In the genomic region with DNA sequence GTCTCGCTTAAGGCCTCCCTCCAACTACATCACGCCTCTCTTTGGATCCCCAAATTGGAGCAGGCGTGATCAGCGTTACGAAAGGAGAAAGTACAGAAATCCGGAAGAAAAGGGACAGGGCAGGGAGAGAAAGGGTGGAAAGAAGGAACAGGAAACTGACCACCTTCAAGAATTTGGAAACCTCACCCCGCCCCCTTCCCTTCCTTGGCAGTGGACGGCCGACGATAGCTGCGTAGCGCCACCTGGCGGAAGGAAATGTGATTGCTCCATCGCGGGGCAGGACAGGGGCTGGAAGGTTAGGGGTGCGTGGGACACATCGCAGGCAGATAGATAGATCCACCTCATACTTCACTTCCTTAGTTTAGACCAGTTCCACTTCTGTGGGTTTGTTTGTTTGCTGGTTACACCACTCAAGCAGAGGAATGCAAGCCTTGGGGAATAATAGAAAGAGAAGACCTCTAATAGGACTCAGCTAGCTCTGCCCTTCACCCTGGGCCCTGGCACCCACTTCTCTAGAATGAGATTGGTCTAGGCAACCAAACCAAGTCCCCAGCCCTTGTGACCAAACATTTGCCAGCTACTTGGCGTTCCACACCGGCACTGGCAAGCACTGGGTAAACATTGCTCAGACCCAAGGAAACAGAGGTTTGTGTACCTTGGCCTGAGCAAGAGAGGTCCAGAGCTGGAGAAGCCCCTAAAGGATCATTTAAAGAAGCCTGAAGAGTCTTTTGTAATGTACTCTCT, we compare ENCODE assay signal across 8 mouse cellular contexts. TPM values are rescaled to one million over a fixed set of nuclear protein-coding genes. Genes with fewer than 3 reads are reported as not detected.
A peak's percentile ranks its signal among the peaks of the same experiment; 100 is the strongest.
DNase-seq lines count a peak whose midpoint lies in the region; ATAC-seq and TF ChIP-seq lines count a peak whose summit lies in the region.

No protein-coding gene starts in this region.

- H3K9me3 ChIP-seq in embryonic facial prominence, embryonic 15.5 days (replicated peaks): no peaks in the 10 kb centered on the region
- H3K9me3 ChIP-seq in heart, embryonic 13.5 days: no peaks in the 10 kb centered on the region
- H3K9me3 ChIP-seq in kidney, postnatal 0 days (replicated peaks; ENCODE audit: low read length): no peaks in the 10 kb centered on the region
- H3K9me3 ChIP-seq in lung, embryonic 16.5 days (ENCODE audit: control insufficient read depth, low read length): no peaks in the 10 kb centered on the region
- H3K9me3 ChIP-seq in neural tube, embryonic 15.5 days (replicated peaks): no peaks in the 10 kb centered on the region

- ATAC-seq in CD4-positive, CD25-positive, alpha-beta regulatory T cell, adult 4 months: peak; percentile 74
- peak; percentile 51; the same call in 1 of the 2 replicates for ATAC-seq in embryonic facial prominence, embryonic 15.5 days (ENCODE audit: insufficient number of reproducible peaks, low FRiP score, low TSS enrichment, low read depth)
- no peak for ATAC-seq in heart, embryonic 13.5 days (ENCODE audit: extremely low read depth, insufficient number of reproducible peaks, low FRiP score, low TSS enrichment)
- peak; percentile 12; the same call in 1 of the 2 replicates for ATAC-seq in kidney, postnatal 0 days (replicated peaks; ENCODE audit: low FRiP score, low read depth)
- ATAC-seq in lung, embryonic 16.5 days (ENCODE audit: low read depth): peak; percentile 63; the same call in 1 of the 2 replicates
- ATAC-seq in neural tube, embryonic 15.5 days (ENCODE audit: low FRiP score): no peak

- H3K4me1 ChIP-seq in embryonic facial prominence, embryonic 15.5 days: peaks cover 21% of the 10 kb centered on the region
- peaks cover 29% of the 10 kb centered on the region for H3K4me1 ChIP-seq in heart, embryonic 13.5 days
- peaks cover 23% of the 10 kb centered on the region for H3K4me1 ChIP-seq in kidney, postnatal 0 days (replicated peaks; ENCODE audit: insufficient read depth, low read length)
- peaks cover 22% of the 10 kb centered on the region for H3K4me1 ChIP-seq in lung, embryonic 16.5 days (replicated peaks; ENCODE audit: control insufficient read depth, insufficient read depth, low read length)
- peaks cover 31% of the 10 kb centered on the region for H3K4me1 ChIP-seq in neural tube, embryonic 15.5 days

- 0 out of 2 replicates have a peak overlapping the region, but pooled peaks have one; percentile 45 for H3K27ac ChIP-seq in embryonic facial prominence, embryonic 15.5 days (replicated peaks)
- no peak overlapping the region for H3K27ac ChIP-seq in heart, embryonic 13.5 days (replicated peaks)
- H3K27ac ChIP-seq in kidney, postnatal 0 days: no peak overlapping the region
- peak overlapping the region; percentile 88 for H3K27ac ChIP-seq in lung, embryonic 16.5 days (ENCODE audit: low read length)
- H3K27ac ChIP-seq in neural tube, embryonic 15.5 days (replicated peaks): no peak overlapping the region

- H3K4me3 ChIP-seq in embryonic facial prominence, embryonic 15.5 days (replicated peaks): peak overlapping the region; percentile 33
- H3K4me3 ChIP-seq in heart, embryonic 13.5 days: peak overlapping the region; percentile 44
- H3K4me3 ChIP-seq in kidney, postnatal 0 days (replicated peaks; ENCODE audit: low read depth, low read length): peak overlapping the region; percentile 16; the same call in 1 of the 2 replicates
- H3K4me3 ChIP-seq in lung, embryonic 16.5 days (ENCODE audit: low read length): peak overlapping the region; percentile 43
- peak overlapping the region; percentile 22 for H3K4me3 ChIP-seq in neural tube, embryonic 15.5 days (replicated peaks)

- peak overlapping the region; percentile 21; the same call in 1 of the 2 replicates for H3K9ac ChIP-seq in embryonic facial prominence, embryonic 15.5 days
- H3K9ac ChIP-seq in heart, embryonic 13.5 days: peak overlapping the region; percentile 69
- H3K9ac ChIP-seq in kidney, postnatal 0 days (ENCODE audit: low read depth, low read length): no peak overlapping the region
- peak overlapping the region; percentile 65 for H3K9ac ChIP-seq in lung, embryonic 16.5 days (ENCODE audit: low read length)
- no peak overlapping the region; the same call in 1 of the 2 replicates for H3K9ac ChIP-seq in neural tube, embryonic 15.5 days (replicated peaks)

- peak; percentile 79 for DNase-seq in adrenal gland, postnatal 25 days
- peak; percentile 95 for DNase-seq in kidney, postnatal 0 days (ENCODE audit: low spot score)
- peak; percentile 65 to 69 for DNase-seq in thymus, postnatal 36 days

- no peaks in the 10 kb centered on the region for H3K36me3 ChIP-seq in embryonic facial prominence, embryonic 15.5 days
- H3K36me3 ChIP-seq in heart, embryonic 13.5 days: no peaks in the 10 kb centered on the region
- H3K36me3 ChIP-seq in kidney, postnatal 0 days (ENCODE audit: insufficient read depth, low read length): no peaks in the 10 kb centered on the region
- no peaks in the 10 kb centered on the region for H3K36me3 ChIP-seq in lung, embryonic 16.5 days (ENCODE audit: control insufficient read depth, insufficient read depth, low read length)
- no peaks in the 10 kb centered on the region for H3K36me3 ChIP-seq in neural tube, embryonic 15.5 days

- peaks cover 25% of the 10 kb centered on the region for H3K27me3 ChIP-seq in embryonic facial prominence, embryonic 15.5 days
- peaks cover 67% of the 10 kb centered on the region for H3K27me3 ChIP-seq in heart, embryonic 13.5 days (replicated peaks)
- peaks cover 5% of the 10 kb centered on the region; the same call in 1 of the 2 replicates for H3K27me3 ChIP-seq in kidney, postnatal 0 days (ENCODE audit: insufficient read depth, low read length)
- peaks cover 26% of the 10 kb centered on the region for H3K27me3 ChIP-seq in lung, embryonic 16.5 days (ENCODE audit: control insufficient read depth, insufficient read depth, low read depth, low read length)
- peaks cover 47% of the 10 kb centered on the region for H3K27me3 ChIP-seq in neural tube, embryonic 15.5 days (replicated peaks)

- H3K4me2 ChIP-seq in embryonic facial prominence, embryonic 15.5 days (replicated peaks): peak overlapping the region; percentile 55
- H3K4me2 ChIP-seq in heart, embryonic 13.5 days: peak overlapping the region; percentile 69
- peak overlapping the region; percentile 54 for H3K4me2 ChIP-seq in kidney, postnatal 0 days (ENCODE audit: low read length)
- peak overlapping the region; percentile 83 for H3K4me2 ChIP-seq in lung, embryonic 16.5 days (ENCODE audit: low read depth, low read length)
- H3K4me2 ChIP-seq in neural tube, embryonic 15.5 days: peak overlapping the region; percentile 54

- peak; percentile 99 for TF ChIP-seq CTCF in kidney, postnatal 0 days (IDR thresholded peaks at IDR 0.05; ENCODE audit: low read depth)

- 4% methylated on average over 19 of the region's 19 CpGs for WGBS in embryonic facial prominence, embryonic 15.5 days
- 3% methylated on average over 17 of the region's 19 CpGs for WGBS in heart, embryonic 13.5 days
- WGBS in kidney, postnatal 0 days: 2% methylated on average over 19 of the region's 19 CpGs
- 2% methylated on average over 19 of the region's 19 CpGs for WGBS in lung, embryonic 16.5 days
- WGBS in neural tube, embryonic 15.5 days: 4% methylated on average over 19 of the region's 19 CpGs

RNA-seq across cellular contexts. Expression of a gene that starts 4.0 kb away (rescaled TPM):
- polyA plus RNA-seq in CD4-positive, CD25-positive, alpha-beta regulatory T cell, adult 4 months (2017; shearing (Covaris generic)): not detected
- total RNA-seq in adrenal gland, postnatal 25 days (2021): 53.4 and 63.5 TPM in 2 replicates
- 64.4 and 65.9 TPM in 2 replicates for polyA plus RNA-seq in embryonic facial prominence, embryonic 15.5 days (2015; fragmentation: Nextera tagmentation; extraction: Ambion mirVana)
- polyA plus RNA-seq in heart, embryonic 13.5 days (2015; fragmentation: Nextera tagmentation; extraction: Ambion mirVana): 46.8 and 51.1 TPM in 2 replicates
- 141 and 145 TPM in 2 replicates for polyA plus RNA-seq in kidney, postnatal 0 days (2015; fragmentation: Nextera tagmentation; extraction: Ambion mirVana)
- 95.5 and 98.1 TPM in 2 replicates for polyA plus RNA-seq in lung, embryonic 16.5 days (2015; fragmentation: Nextera tagmentation; extraction: Ambion mirVana)
- polyA plus RNA-seq in neural tube, embryonic 15.5 days (2015; fragmentation: Nextera tagmentation; extraction: Ambion mirVana): 60.2 and 65.7 TPM in 2 replicates

RNA-seq across cellular contexts. Expression of a gene that starts 4.1 kb away (rescaled TPM):
- polyA plus RNA-seq in CD4-positive, CD25-positive, alpha-beta regulatory T cell, adult 4 months (2017; shearing (Covaris generic)): not detected
- not detected in 2 replicates for total RNA-seq in adrenal gland, postnatal 25 days (2021)
- 0.36 and 0.56 TPM in 2 replicates for polyA plus RNA-seq in embryonic facial prominence, embryonic 15.5 days (2015; fragmentation: Nextera tagmentation; extraction: Ambion mirVana)
- not detected in 2 replicates for polyA plus RNA-seq in heart, embryonic 13.5 days (2015; fragmentation: Nextera tagmentation; extraction: Ambion mirVana)
- polyA plus RNA-seq in kidney, postnatal 0 days (2015; fragmentation: Nextera tagmentation; extraction: Ambion mirVana): 0.32 and 0.38 TPM in 2 replicates
- 1.1 and 2.3 TPM in 2 replicates for polyA plus RNA-seq in lung, embryonic 16.5 days (2015; fragmentation: Nextera tagmentation; extraction: Ambion mirVana)
- polyA plus RNA-seq in neural tube, embryonic 15.5 days (2015; fragmentation: Nextera tagmentation; extraction: Ambion mirVana): 0.42 and 0.51 TPM in 2 replicates

RNA-seq across cellular contexts. Expression of a gene that starts 15.3 kb away (rescaled TPM):
- 1 to 10 TPM; 3.7 to 5.4 TPM for polyA plus RNA-seq in CD4-positive, CD25-positive, alpha-beta regulatory T cell, adult 4 months (2017; shearing (Covaris generic))
- 53.9 and 54.7 TPM in 2 replicates for total RNA-seq in adrenal gland, postnatal 25 days (2021)
- polyA plus RNA-seq in embryonic facial prominence, embryonic 15.5 days (2015; fragmentation: Nextera tagmentation; extraction: Ambion mirVana): 23.8 and 26.8 TPM in 2 replicates
- 15.1 and 15.8 TPM in 2 replicates for polyA plus RNA-seq in heart, embryonic 13.5 days (2015; fragmentation: Nextera tagmentation; extraction: Ambion mirVana)
- 17.5 and 18.1 TPM in 2 replicates for polyA plus RNA-seq in kidney, postnatal 0 days (2015; fragmentation: Nextera tagmentation; extraction: Ambion mirVana)
- 15.0 and 18.1 TPM in 2 replicates for polyA plus RNA-seq in lung, embryonic 16.5 days (2015; fragmentation: Nextera tagmentation; extraction: Ambion mirVana)
- 19.2 and 20.5 TPM in 2 replicates for polyA plus RNA-seq in neural tube, embryonic 15.5 days (2015; fragmentation: Nextera tagmentation; extraction: Ambion mirVana)

RNA-seq across cellular contexts. Expression of a gene that starts 21.7 kb away (rescaled TPM):
- 1 to 10 TPM; 3.1 to 6.0 TPM for polyA plus RNA-seq in CD4-positive, CD25-positive, alpha-beta regulatory T cell, adult 4 months (2017; shearing (Covaris generic))
- 7.2 and 12.6 TPM in 2 replicates for total RNA-seq in adrenal gland, postnatal 25 days (2021)
- polyA plus RNA-seq in embryonic facial prominence, embryonic 15.5 days (2015; fragmentation: Nextera tagmentation; extraction: Ambion mirVana): 22.2 and 25.3 TPM in 2 replicates
- 9.6 and 9.8 TPM in 2 replicates for polyA plus RNA-seq in heart, embryonic 13.5 days (2015; fragmentation: Nextera tagmentation; extraction: Ambion mirVana)
- 13.4 and 14.9 TPM in 2 replicates for polyA plus RNA-seq in kidney, postnatal 0 days (2015; fragmentation: Nextera tagmentation; extraction: Ambion mirVana)
- 17.6 and 17.9 TPM in 2 replicates for polyA plus RNA-seq in lung, embryonic 16.5 days (2015; fragmentation: Nextera tagmentation; extraction: Ambion mirVana)
- 8.3 and 10.0 TPM in 2 replicates for polyA plus RNA-seq in neural tube, embryonic 15.5 days (2015; fragmentation: Nextera tagmentation; extraction: Ambion mirVana)

RNA-seq across cellular contexts. Expression of a gene that starts 21.7 kb away (rescaled TPM):
- polyA plus RNA-seq in CD4-positive, CD25-positive, alpha-beta regulatory T cell, adult 4 months (2017; shearing (Covaris generic)): 10 to 100 TPM; 20.5 to 28.2 TPM
- 108 and 138 TPM in 2 replicates for total RNA-seq in adrenal gland, postnatal 25 days (2021)
- 57.8 and 64.4 TPM in 2 replicates for polyA plus RNA-seq in embryonic facial prominence, embryonic 15.5 days (2015; fragmentation: Nextera tagmentation; extraction: Ambion mirVana)
- 43.4 and 47.9 TPM in 2 replicates for polyA plus RNA-seq in heart, embryonic 13.5 days (2015; fragmentation: Nextera tagmentation; extraction: Ambion mirVana)
- 36.4 and 42.4 TPM in 2 replicates for polyA plus RNA-seq in kidney, postnatal 0 days (2015; fragmentation: Nextera tagmentation; extraction: Ambion mirVana)
- polyA plus RNA-seq in lung, embryonic 16.5 days (2015; fragmentation: Nextera tagmentation; extraction: Ambion mirVana): 54.0 and 58.2 TPM in 2 replicates
- polyA plus RNA-seq in neural tube, embryonic 15.5 days (2015; fragmentation: Nextera tagmentation; extraction: Ambion mirVana): 60.6 and 68.8 TPM in 2 replicates

Comparison
In these comparisons a context has a peak if more than half of its experiments do, and no peak if none do; other contexts are left out.
1. ATAC-seq: peak in CD4-positive, CD25-positive, alpha-beta regulatory T cell, adult 4 months (single experiment), embryonic facial prominence, embryonic 15.5 days (single experiment), kidney, postnatal 0 days (single experiment) and lung, embryonic 16.5 days (single experiment); none in heart, embryonic 13.5 days (single experiment) and neural tube, embryonic 15.5 days (single experiment).
2. H3K27ac ChIP-seq: peak in embryonic facial prominence, embryonic 15.5 days (single experiment) and lung, embryonic 16.5 days (single experiment); none in heart, embryonic 13.5 days (single experiment), kidney, postnatal 0 days (single experiment) and neural tube, embryonic 15.5 days (single experiment).
3. H3K9ac ChIP-seq: peak in embryonic facial prominence, embryonic 15.5 days (single experiment), heart, embryonic 13.5 days (single experiment) and lung, embryonic 16.5 days (single experiment); none in kidney, postnatal 0 days (single experiment) and neural tube, embryonic 15.5 days (single experiment).
4. RNA of a gene that starts 4.0 kb away (polyA plus RNA-seq): 141 to 145 TPM in kidney, postnatal 0 days, 95.5 to 98.1 TPM in lung, embryonic 16.5 days, 64.4 to 65.9 TPM in embryonic facial prominence, embryonic 15.5 days, 60.2 to 65.7 TPM in neural tube, embryonic 15.5 days and 46.8 to 51.1 TPM in heart, embryonic 13.5 days; not detected in CD4-positive, CD25-positive, alpha-beta regulatory T cell, adult 4 months; every median in the first group is over 10 times any median in the second.
5. Peak in every context shown above with its lines, with median percentiles within 50 percentile points of each other: DNase-seq, H3K4me2 ChIP-seq and H3K4me3 ChIP-seq.